Mouse (Mus musculus): ENCODE data around the gene Phb2. TPM values are rescaled to one million over a fixed set of nuclear protein-coding genes. Genes with fewer than 3 reads are reported as not detected.
"Not testable (repeated sequence)": the region's sequence is repeated elsewhere in the genome, so short reads cannot be mapped to it uniquely, and the experiment has no call there.

Gene Phb2
- polyA plus RNA-seq, 1 experiment: 168 TPM

DNA sequence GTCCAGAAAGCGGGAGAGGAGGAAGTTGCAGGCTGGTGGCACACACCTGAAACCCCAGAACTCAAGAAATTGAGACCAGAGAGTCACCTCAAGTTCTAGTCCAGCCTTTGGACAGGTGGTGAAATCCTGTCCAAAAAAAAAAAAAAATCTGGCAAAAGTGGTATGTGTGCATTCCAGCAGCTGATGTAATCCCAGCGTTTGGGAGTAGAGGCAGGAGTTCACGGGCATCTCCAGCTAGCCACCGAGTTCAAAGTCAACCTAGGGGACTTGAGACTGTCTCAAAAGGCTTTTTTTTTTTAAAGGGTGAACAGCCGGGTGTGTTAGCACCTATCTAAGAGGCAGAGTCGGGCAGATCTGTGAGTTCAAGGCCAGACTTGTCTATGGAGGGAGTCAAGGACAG is 36.0 kb upstream of the Phb2 start:
- no peak for TF ChIP-seq POLR2A (IDR thresholded peaks at IDR 0.05; ENCODE audit: borderline replicate concordance, extremely low read depth, insufficient read depth, insufficient read length, poor library complexity, severe bottlenecking)
- TF ChIP-seq CTCF (IDR thresholded peaks at IDR 0.05; ENCODE audit: borderline replicate concordance, extremely low read depth, insufficient read depth, insufficient read length): no peak
- no peak for DNase-seq (ENCODE audit: low read depth)

DNA sequence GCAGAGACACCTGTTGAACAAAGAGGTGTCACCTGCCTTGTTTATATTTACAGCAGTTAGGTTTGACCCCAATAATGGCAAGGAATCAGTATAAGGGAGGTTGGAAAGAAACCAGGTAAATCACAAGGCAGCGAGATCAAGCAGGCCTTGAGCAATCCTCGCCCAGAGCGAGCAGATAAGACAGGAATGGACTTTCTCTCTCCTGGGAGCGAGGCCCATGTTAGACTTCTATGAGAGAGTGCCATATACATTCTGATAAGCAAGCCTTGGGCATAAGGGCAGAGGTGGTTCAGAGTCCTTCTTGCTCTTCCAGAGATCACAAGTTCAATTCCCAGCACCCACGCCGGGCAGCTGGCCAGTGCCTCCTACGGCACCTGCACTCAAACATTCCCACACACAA is 33.4 kb upstream of the Phb2 start:
- DNase-seq (ENCODE audit: low read depth): no peak
- TF ChIP-seq CTCF (IDR thresholded peaks at IDR 0.05; ENCODE audit: borderline replicate concordance, extremely low read depth, insufficient read depth, insufficient read length) (no peak), POLR2A (IDR thresholded peaks at IDR 0.05; ENCODE audit: borderline replicate concordance, extremely low read depth, insufficient read depth, insufficient read length, poor library complexity, severe bottlenecking) (no peak)

DNA sequence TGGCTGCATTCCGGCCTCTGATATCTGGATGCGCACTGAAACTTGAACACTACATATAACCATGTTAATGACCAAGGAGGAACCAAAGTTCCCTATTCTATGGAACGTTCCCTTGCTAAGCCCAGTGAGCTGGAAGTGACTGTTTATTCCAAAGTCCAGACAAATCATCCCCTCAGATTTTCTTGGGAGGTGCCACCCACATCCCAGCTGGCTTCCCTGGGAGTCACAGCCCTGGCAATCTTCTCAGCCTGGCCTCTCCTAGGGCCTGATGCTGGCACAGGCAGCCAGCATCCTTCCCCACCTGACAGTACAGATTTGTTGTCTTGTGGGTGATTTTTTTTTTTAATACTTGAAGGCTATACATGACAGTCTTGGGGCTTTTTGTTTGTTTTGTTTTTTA is 32.6 kb upstream of the Phb2 start:
- no peak for TF ChIP-seq POLR2A (IDR thresholded peaks at IDR 0.05; ENCODE audit: borderline replicate concordance, extremely low read depth, insufficient read depth, insufficient read length, poor library complexity, severe bottlenecking)
- no peak for TF ChIP-seq CTCF (IDR thresholded peaks at IDR 0.05; ENCODE audit: borderline replicate concordance, extremely low read depth, insufficient read depth, insufficient read length)
- no peak for DNase-seq (ENCODE audit: low read depth)

DNA sequence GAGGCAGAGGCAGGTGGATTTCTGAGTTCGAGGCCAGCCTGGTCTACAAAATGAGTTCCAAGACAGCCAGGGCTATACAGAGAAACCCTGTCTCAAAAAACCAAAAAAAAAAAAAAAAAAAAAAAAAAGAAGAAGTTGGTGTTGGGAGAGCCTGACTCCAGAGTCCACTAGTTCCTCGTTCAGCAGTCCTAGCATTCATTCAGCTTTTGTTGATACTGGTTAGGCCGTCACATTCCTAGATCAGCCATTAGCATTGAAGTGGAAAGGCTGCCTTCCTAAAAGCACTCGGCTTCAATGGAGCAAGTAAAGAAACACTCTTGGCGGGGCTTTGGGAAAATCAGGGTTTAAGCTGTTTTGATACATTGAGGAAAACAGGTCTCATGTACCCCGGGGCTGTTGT is 29.8 kb upstream of the Phb2 start:
- DNase-seq (ENCODE audit: low read depth): not testable (repeated sequence)

DNA sequence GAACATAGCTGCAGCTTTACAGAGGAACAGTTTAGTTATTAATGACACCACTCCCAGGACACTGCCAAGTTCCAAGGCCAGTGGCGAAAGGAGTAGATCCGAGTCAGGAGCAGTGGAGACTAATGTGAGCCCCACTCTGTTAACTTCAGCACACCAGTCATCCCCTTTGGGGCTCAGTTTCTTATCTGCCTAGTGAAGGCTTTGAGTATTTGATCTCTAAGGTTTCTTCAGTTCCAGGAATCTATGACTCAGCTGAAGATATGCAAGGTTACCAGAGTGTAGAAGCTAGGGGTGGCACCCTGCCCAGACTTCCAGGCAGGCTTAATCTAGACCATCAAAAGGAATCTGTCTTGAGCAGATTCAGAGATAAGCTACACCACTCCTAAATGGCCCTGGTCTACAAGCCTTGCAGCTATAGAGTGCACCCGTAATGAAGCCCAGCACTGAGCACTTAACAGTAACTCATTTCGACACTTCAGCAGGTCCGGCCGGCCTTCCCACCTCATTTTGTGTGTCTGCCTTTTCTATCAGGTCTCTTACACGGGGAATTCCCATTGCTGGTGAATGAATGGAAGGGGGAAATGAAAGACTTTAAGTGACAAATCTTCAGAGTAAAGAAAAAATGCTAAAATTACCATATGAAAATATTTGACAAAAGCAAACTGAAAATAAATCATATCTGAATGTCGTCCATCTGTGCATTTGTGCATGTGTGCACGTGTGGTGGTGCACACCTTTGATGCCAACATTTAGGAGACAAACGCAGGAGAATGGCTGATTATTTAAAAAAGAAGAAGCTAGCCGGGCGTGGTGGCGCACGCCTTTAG is 28.3 kb upstream of the Phb2 start:
- TF ChIP-seq CTCF (IDR thresholded peaks at IDR 0.05; ENCODE audit: borderline replicate concordance, extremely low read depth, insufficient read depth, insufficient read length): no peak
- no peak for TF ChIP-seq POLR2A (IDR thresholded peaks at IDR 0.05; ENCODE audit: borderline replicate concordance, extremely low read depth, insufficient read depth, insufficient read length, poor library complexity, severe bottlenecking)
- no peak for DNase-seq (ENCODE audit: low read depth)

DNA sequence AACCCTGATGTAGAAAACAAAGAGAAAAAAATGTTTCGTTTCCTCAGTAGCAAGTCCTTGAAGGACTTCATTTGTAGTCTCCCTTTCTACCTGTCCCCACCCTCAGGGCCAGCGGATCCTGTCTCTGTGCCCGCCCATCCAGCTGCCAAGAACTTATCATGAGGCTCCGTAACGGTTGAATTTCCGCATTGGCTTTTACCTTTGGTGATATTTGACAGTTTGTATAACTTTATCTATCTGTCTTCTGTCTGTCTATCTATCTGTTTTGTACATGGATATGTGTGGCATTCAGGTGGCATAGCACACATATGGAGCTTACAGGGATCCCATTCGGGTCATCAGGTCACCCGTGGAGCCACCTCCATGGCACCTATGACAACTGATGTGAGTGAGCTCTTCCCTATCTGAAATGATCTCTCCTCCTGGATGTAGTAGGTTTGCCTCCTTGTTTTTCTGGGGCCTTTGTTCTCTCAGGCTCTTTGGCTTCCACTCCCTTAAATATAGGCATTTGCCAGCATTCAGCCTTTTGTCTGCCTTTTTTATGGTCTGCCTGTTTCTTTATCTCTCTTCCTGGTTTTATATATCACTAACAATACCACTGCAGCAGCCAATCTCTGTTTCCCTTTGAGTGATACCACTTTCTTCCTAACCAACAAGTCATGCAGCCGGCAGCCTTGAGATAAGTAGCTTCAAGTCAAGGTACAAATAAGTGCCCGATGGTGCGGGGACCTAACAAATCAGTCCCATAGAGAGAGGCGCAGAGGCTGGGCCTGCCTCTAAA is 26.3 kb upstream of the Phb2 start:
- no peak for DNase-seq (ENCODE audit: low read depth)
- TF ChIP-seq POLR2A (IDR thresholded peaks at IDR 0.05; ENCODE audit: borderline replicate concordance, extremely low read depth, insufficient read depth, insufficient read length, poor library complexity, severe bottlenecking) (no peak), CTCF (IDR thresholded peaks at IDR 0.05; ENCODE audit: borderline replicate concordance, extremely low read depth, insufficient read depth, insufficient read length) (no peak)

DNA sequence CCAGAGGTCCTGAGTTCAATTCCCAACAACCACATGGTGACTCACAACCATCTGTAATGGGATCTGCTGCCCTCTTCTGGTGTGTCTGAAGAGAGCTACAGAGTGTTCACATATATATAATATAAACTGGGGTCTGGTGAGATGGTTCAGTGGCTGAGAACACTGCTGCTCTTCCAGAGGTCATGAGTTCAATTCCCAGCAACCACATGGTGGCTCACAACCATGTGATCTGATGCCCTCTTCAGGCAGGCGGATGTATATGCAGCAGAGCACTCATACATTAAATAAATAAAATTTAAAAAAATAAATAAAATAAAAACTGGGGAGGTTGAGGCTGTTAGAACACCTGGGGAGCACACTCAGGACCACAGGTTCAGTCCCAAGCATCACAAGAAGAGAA is 25.5 kb upstream of the Phb2 start:
- not testable (repeated sequence) for DNase-seq (ENCODE audit: low read depth)

DNA sequence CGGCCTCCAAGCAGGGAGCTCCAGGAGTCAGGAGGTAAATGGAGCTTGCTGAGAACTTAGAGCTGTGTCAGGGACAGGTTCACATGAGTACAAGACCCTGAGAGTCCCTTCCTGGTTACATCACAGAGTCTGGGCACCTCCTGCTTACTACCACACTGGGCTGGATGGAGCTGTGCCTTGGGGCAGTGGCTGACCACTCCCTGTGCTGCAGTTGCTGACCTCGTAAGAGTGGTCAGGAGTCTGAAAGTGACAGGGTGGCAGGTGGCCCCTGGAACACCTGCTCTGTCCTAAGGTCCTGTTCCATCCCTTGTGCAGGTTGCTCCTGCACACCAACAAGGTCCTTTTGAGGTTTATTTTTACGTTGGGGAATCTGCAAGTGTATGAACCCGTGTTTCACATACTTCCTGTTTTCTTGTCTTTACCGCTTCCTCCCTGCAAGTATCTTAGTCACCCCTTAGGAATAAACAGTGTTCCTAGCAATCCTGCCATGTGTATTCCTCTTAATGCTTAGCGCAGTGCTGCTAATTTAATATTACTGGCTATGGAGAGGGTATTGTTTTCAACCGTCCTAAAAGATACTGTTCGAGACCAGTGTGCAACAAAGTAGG is 23.9 kb upstream of the Phb2 start:
- no peak for DNase-seq (ENCODE audit: low read depth)
- TF ChIP-seq POLR2A (IDR thresholded peaks at IDR 0.05; ENCODE audit: borderline replicate concordance, extremely low read depth, insufficient read depth, insufficient read length, poor library complexity, severe bottlenecking) (no peak), CTCF (IDR thresholded peaks at IDR 0.05; ENCODE audit: borderline replicate concordance, extremely low read depth, insufficient read depth, insufficient read length) (no peak)

DNA sequence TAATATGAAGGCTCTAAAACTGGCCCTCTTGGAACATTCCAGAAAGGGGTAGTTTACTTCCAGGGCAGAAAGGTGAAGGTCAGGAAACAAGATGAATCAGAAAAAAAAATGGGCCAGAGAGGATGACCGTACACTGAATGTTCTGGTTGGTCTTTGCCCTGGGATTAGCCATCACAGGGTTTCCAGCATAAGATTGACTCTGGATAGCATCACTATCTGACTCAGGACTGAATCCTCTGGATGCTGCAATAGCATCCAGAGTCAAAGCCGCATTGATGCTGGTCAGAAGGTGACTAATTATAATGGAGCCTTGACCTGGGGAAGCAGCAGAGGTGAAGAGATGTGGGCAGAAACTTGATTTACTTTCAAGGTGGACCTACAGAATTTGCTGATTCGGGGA is 23.1 kb upstream of the Phb2 start:
- TF ChIP-seq POLR2A (IDR thresholded peaks at IDR 0.05; ENCODE audit: borderline replicate concordance, extremely low read depth, insufficient read depth, insufficient read length, poor library complexity, severe bottlenecking) (no peak), CTCF (IDR thresholded peaks at IDR 0.05; ENCODE audit: borderline replicate concordance, extremely low read depth, insufficient read depth, insufficient read length) (no peak)

DNA sequence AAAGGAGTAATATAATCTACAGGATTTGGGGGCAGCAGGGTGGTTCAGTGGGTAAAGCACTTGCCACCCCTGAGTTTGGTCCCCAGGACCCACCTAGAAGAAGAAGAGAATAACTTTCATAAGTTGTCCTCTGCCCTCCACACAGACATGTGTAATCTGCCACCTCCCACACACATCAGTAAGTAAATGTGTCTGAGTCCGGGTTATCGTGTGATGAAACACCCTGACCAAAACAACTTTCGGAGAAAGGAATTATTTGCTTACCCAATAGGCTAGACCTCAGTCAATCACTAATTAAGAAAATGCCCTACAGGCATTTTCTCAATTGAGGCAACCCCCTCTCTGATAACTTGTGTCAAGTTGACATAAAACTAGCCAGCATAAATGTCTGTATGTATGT is 21.6 kb upstream of the Phb2 start:
- no peak for DNase-seq (ENCODE audit: low read depth)
- TF ChIP-seq CTCF (IDR thresholded peaks at IDR 0.05; ENCODE audit: borderline replicate concordance, extremely low read depth, insufficient read depth, insufficient read length) (no peak), POLR2A (IDR thresholded peaks at IDR 0.05; ENCODE audit: borderline replicate concordance, extremely low read depth, insufficient read depth, insufficient read length, poor library complexity, severe bottlenecking) (no peak)

More for the DNA sequence above, 23.1 kb upstream of the Phb2 start:
- DNase-seq (ENCODE audit: low read depth): no peak

DNA sequence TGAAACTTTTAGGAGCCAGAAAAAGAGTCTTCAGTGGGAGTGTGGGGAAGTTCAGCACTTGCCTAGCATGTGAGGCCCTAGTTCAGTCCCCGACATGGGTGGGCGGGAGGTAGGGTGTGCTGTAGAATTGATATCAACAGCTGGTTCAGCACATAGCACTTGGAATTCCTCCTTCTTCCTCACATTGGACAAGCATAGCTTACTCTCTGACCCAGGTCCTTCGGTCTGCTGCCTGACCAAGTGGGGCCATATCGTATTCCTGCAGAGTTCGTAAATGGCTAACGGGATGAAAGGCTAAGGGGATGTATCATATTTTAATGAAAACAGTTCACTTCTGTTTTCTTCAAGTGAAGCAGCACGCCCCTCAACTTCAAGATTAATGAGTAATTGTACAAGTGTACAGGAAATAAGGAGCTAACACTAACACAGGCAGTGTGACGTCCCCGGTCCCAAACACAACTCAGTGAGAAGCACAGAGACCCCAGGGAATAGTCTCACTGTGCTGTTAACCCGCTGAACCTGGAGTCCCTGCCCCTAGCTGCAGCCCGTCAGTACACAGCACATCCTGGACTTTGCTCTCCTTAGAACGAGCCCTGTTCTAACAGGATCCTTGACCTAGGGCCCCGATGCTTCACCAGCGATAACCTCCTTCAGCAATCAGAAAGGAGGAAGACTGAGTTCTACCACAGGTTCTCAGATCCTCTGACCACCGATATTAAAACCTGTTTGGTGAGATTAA is 18.7 kb upstream of the Phb2 start:
- no peak for DNase-seq (ENCODE audit: low read depth)
- TF ChIP-seq CTCF (IDR thresholded peaks at IDR 0.05; ENCODE audit: borderline replicate concordance, extremely low read depth, insufficient read depth, insufficient read length) (no peak), POLR2A (IDR thresholded peaks at IDR 0.05; ENCODE audit: borderline replicate concordance, extremely low read depth, insufficient read depth, insufficient read length, poor library complexity, severe bottlenecking) (no peak)
